In the genomic region with DNA sequence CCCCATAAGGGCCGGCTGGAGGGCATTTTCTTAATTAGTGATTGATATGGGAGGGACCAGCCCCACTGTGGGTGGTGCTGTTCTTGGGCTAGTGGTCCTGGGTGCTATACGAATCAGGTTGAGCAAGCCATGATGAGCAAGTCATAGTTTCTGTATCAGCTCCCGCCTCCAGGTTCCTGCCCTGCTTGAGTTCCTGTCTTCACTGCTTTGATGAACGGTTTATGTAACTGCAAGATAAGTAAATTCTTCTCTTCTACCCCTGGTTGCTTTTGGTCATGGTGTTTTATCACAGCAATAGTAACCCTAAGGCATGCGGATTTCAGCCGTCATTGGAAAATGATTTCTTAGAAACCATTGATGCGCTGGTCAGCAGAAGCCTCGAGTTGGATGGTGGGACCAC, we compare ENCODE assay signal across 28 mouse cellular contexts. TPM values are rescaled to one million over a fixed set of nuclear protein-coding genes. Genes with fewer than 3 reads are reported as not detected.
DNase-seq lines count a peak whose midpoint lies in the region; ATAC-seq and TF ChIP-seq lines count a peak whose summit lies in the region.
"Had no signal": no experiment of that assay in that cellular context is flagged by ENCODE, and none has a peak within 500 bp of the region (broad histone marks: within the 10 kb centered on the region; RNA-seq: fewer than 3 reads in every experiment).

No protein-coding gene starts in this region.

- no peak for ATAC-seq in intestine, embryonic 16.5 days
- ATAC-seq: forebrain, embryonic 15.5 days; hindbrain, postnatal 0 days; liver, postnatal 0 days; lung, postnatal 0 days had no signal

- no peak overlapping the region for H3K9ac ChIP-seq in intestine, embryonic 16.5 days (ENCODE audit: low read depth, low read length)
- H3K9ac ChIP-seq: forebrain, embryonic 15.5 days; heart, embryonic 12.5 days; liver, postnatal 0 days; neural tube, embryonic 12.5 days had no signal

- DNase-seq in 3T3-L1 (ENCODE audit: low read depth, low spot score), result peak; percentile 51
- DNase-seq in 416B (ENCODE audit: low read depth), result peak; percentile 40
- DNase-seq in NIH3T3 (ENCODE audit: low read depth), result peak; percentile 33
- DNase-seq in lung, postnatal 4 days, result no peak
- no peak for DNase-seq in kidney, postnatal 36 days
- DNase-seq: adrenal gland, adult 2 months; cerebellum, adult 11-12 months; cerebellum, postnatal 36 days; gastrocnemius, postnatal 25 days; heart, adult 18-20 months; heart, postnatal 10 days; kidney, adult 18-20 months; liver, postnatal 0 days; retina, postnatal 1 day; right cerebral cortex, postnatal 4 days; thymus, postnatal 14 days had no signal

- no peaks in the 10 kb centered on the region for H3K9me3 ChIP-seq in intestine, embryonic 16.5 days (ENCODE audit: control insufficient read depth, low read length)
- H3K9me3 ChIP-seq: forebrain, embryonic 15.5 days; heart, embryonic 12.5 days; hindbrain, embryonic 10.5 days; neural tube, embryonic 12.5 days had no signal

- peaks cover 15% of the 10 kb centered on the region for H3K4me1 ChIP-seq in intestine, embryonic 16.5 days (ENCODE audit: control insufficient read depth, insufficient read depth, low read length)

- peaks cover 72% of the 10 kb centered on the region for H3K79me2 ChIP-seq in myocyte (ENCODE audit: control insufficient read depth, insufficient read depth)

- H3K27ac ChIP-seq in intestine, embryonic 16.5 days (ENCODE audit: low read length), result no peak overlapping the region
- H3K27ac ChIP-seq: forebrain, embryonic 15.5 days; hindbrain, postnatal 0 days; neural tube, embryonic 12.5 days had no signal

- TF ChIP-seq POLR2A in myocyte (IDR thresholded peaks at IDR 0.05; ENCODE audit: insufficient read length, low read depth), result no peak

- peak overlapping the region; percentile 97 for H3K4me2 ChIP-seq in myocyte (ENCODE audit: low read depth)
- no peak overlapping the region for H3K4me2 ChIP-seq in intestine, embryonic 16.5 days (ENCODE audit: low read depth, low read length)
- H3K4me2 ChIP-seq: forebrain, embryonic 15.5 days; heart, embryonic 12.5 days; liver, embryonic 11.5 days; midbrain, embryonic 11.5 days had no signal

- no peak overlapping the region for H3ac ChIP-seq in myocyte (ENCODE audit: control insufficient read depth, insufficient read length)

- no peaks in the 10 kb centered on the region for H3K36me3 ChIP-seq in myocyte (ENCODE audit: control insufficient read depth, insufficient read depth)
- H3K36me3 ChIP-seq in intestine, embryonic 16.5 days (ENCODE audit: control insufficient read depth, insufficient read depth, low read length), result no peaks in the 10 kb centered on the region
- H3K36me3 ChIP-seq: forebrain, embryonic 15.5 days; G1E; heart, embryonic 12.5 days; hindbrain, embryonic 10.5 days; neural tube, embryonic 12.5 days had no signal

- no peaks in the 10 kb centered on the region for H3K27me3 ChIP-seq in myocyte (ENCODE audit: control insufficient read depth, insufficient read depth, insufficient read length)
- no peaks in the 10 kb centered on the region for H3K27me3 ChIP-seq in intestine, embryonic 16.5 days (replicated peaks; ENCODE audit: control insufficient read depth, insufficient read depth, low read length)
- H3K27me3 ChIP-seq: CH12.LX; forebrain, embryonic 15.5 days; heart, embryonic 12.5 days; neural tube, embryonic 12.5 days had no signal

- WGBS in intestine, embryonic 16.5 days, result 88% methylated on average over 8 of the region's 8 CpGs

- no peak overlapping the region for H3K4me3 ChIP-seq in myocyte
- no peak overlapping the region for H3K4me3 ChIP-seq in intestine, embryonic 16.5 days (ENCODE audit: low read length)
- H3K4me3 ChIP-seq: forebrain, embryonic 15.5 days; heart, embryonic 12.5 days; hindbrain, embryonic 10.5 days; neural tube, embryonic 12.5 days had no signal

TF ChIP-seq in myocyte, 11 proteins besides CTCF, POLR2A, EP300 and RAD21:
- TF ChIP-seq POLR2AphosphoS2 (IDR thresholded peaks at IDR 0.05; ENCODE audit: insufficient read length, low read depth), result no peak
- TF ChIP-seq E2F4 (IDR thresholded peaks at IDR 0.05; ENCODE audit: insufficient read depth), result no peak
- no peak for TF ChIP-seq MAX (IDR thresholded peaks at IDR 0.05; ENCODE audit: low read depth)
- no peak for TF ChIP-seq SRF (IDR thresholded peaks at IDR 0.05; ENCODE audit: control insufficient read depth, insufficient read length, low read depth)
- TF ChIP-seq MYOG (IDR thresholded peaks at IDR 0.05; ENCODE audit: control insufficient read depth in 1 of 3, insufficient read depth in 1 of 3, insufficient read length in 2 of 3, low read depth in 2 of 3), result no peak
- TF ChIP-seq TCF3 (IDR thresholded peaks at IDR 0.05; ENCODE audit: insufficient read length, low read depth), result no peak
- no peak for TF ChIP-seq USF1 (IDR thresholded peaks at IDR 0.05; ENCODE audit: low read depth)
- no peak for TF ChIP-seq TCF12 (IDR thresholded peaks at IDR 0.05; ENCODE audit: insufficient read depth, poor library complexity, severe bottlenecking)

RNA-seq across cellular contexts. Expression of a gene that starts 4.6 kb away (rescaled TPM):
- 16.9 TPM for polyA plus RNA-seq in myocyte (2012; fragmentation: generic; extraction: Trizol)
- polyA plus RNA-seq in intestine, embryonic 16.5 days (2015; fragmentation: Nextera tagmentation; extraction: Ambion mirVana), result 11.5 and 12.4 TPM in 2 replicates
- polyA plus RNA-seq: G1E had no signal

Comparison
In these comparisons a context has a peak if more than half of its experiments do, and no peak if none do; other contexts are left out.
1. DNase-seq: peak in 3T3-L1 (single experiment), 416B (single experiment) and NIH3T3 (single experiment); none in lung, postnatal 4 days (0 of 2) and kidney, postnatal 36 days (0 of 2).